Mouse (Mus musculus) cerebellum, postnatal 36 days (tissue): Measurements from ENCODE around the gene Kank1.
A peak's percentile ranks its signal among the peaks of the same experiment; 100 is the strongest.
"Not testable (repeated sequence)": the region's sequence is repeated elsewhere in the genome, so short reads cannot be mapped to it uniquely, and the experiment has no call there.

Experiments used
- DNase-seq, 2 experiments: peaks; one replicate each; pipeline ENCODE4 v3.0.0; 2021 to 2022; ENCODE audit warnings: mixed read lengths in 2 of 2

The Kank1 gene

DNA sequence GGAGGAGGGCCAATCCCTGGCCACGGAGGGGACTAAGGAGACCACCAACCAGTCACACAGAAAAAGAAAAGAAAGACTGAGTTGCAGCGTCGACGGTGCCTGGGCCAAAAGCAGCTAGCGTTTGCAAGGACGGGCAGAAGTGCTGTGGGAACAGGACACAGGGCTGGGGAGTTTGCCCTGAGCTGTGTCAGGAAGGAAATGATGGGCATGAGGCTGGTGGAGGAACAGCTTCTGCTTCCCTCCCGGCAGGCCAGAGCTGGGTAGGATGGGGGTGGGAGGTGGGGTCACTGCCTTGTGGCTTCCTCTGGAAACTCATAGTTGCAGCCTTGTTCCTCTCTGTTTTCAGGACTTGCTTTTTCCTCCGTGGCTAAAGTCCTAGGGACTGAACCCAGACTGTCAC lies 209.1 kb downstream of the Kank1 start:
- DNase-seq = no peak

DNA sequence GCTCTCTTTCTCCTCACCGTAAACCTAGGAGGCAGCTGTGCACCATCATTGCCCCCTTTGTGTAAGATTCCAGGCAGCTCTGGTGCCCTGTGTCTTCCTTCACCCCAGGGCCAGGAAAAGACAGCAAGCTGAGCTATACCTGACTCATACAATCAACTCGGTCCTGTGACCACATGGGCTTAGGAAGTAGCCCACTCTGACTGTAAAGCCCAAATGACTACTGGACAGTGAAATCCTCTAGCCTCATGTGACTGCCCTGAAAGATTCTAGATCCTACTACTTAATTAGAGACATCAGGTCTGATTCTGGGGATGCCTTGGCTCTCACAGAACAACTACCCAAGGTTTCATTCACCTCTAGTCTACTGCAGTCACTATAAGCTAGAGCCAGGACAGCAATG lies 209.9 kb downstream of the Kank1 start:
- no peak for DNase-seq

DNA sequence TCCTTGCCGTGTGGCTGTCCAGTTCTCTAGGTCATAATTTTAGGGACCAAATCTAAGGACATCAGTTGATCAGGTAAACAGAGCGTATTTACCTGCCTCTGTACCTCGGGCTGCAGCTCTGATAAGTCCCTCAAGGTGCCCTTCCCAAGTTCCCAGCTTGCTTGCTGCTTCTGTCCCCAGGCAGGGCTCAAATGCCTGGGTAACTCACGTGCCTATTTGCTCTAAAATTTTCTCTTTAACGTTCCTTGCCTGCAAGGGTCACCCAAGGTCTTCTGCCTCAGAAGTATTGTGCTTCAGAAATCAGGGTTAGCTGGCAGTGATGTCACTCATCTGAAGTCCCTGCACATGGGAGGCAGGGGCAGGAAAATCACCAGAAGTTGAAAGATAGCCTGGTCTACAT lies 210.6 kb downstream of the Kank1 start:
- no peak for DNase-seq

DNA sequence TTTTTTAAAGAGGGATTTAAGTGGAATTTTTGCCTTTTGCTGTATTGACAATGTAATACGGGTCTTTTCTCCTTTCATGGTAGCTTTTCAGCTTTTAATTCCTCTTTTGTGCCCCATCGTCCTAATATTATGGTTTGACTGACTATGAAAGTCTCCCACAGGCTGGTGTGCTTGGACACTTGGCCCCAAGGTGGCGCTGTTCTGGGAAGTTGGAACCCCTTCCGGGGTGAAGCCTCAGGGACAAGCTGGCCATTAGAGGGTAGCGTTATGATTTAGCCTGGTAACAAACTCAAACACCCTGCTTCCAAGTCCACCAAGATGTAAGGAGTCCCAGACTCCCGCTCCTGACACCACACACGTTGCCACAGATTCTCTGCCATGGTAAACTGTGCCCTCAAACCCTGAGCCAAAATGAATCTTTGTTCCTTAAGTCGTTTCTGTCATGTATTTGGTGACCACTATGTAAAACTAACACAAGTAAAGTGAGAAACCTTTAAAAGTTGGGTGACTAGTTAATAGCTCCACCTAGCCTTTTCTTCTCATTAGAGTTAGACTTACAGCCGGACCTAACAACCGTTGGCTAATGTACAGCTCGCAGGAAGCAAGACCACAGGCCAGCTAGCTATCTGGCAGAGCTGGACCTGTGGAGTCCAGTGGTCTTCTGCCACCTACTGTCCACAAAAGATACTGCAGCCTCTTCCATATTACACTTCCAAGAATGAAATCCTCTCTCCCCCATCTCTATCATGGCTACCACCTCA lies 214.3 kb downstream of the Kank1 start:
- peak; percentile 14 to 28 for DNase-seq

- no peak for DNase-seq
Observed at GRCm38 (mm10) chr19:25453146-25453545, 216.4 kb downstream of the Kank1 start.

- no peak for DNase-seq
Observed at GRCm38 (mm10) chr19:25460760-25461159, 224.0 kb downstream of the Kank1 start.

DNA sequence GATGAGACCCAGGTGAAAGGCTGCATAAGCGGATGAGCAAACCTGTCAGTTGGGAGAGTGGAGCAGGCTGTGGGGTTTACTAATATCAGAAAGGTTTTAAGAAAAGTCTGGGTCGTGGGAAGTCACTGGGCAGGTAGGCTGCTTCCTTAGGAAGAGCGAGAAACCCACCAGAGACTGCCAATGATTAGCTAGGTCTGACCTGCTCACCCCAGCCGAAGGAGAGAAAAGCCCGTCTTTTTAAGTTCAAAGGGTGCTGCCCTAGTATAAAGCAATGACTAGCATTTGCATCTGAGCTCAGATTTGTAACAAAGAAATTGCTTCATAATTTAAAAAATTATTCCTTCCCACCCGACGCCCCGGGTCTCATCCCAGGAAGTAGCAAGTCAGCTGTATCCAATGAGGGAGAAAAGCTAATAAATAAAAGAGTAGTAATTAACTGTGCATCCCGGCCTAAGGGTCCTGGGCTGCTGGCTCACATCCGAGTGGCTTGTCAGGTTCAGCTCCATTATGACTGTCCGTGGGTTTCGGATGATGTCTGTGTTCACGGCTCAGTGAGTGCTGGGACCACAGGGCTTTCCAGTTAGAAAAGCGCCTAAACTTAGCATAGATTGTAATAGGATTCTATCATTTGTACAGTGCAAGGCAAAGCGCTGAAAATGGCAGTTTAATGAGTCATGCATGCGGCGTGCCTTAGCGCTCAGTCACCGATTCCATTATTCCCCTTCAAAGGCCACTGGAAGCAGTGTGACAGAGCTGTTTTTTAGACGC lies 225.0 kb downstream of the Kank1 start:
- no peak for DNase-seq

- DNase-seq = not testable (repeated sequence)
Observed at GRCm38 (mm10) chr19:25475806-25476205, 239.0 kb downstream of the Kank1 start.

- no peak for DNase-seq
Observed at GRCm38 (mm10) chr19:25479152-25479669, 242.4 kb downstream of the Kank1 start.

GRCm38 (mm10) chr19:25480820-25481219 lies 244.0 kb downstream of the Kank1 start:
- no peak for DNase-seq
